Mouse (Mus musculus): ENCODE measurements around the gene Otos.

Otos gene

GRCm38 (mm10) chr1:92607711-92608110, 40.9 kb downstream of the Otos start:
- no peak for DNase-seq (ENCODE audit: low spot score in 2 of 2)

- DNase-seq (ENCODE audit: low spot score in 2 of 2), result no peak
These were observed 43.2 kb downstream of the Otos start, which contains the start of gene Olfr1410 for GRCm38 (mm10) chr1:92605482-92605881. Gene Olfr1410, plus strand, starts transcription at chr1:92605782.

GRCm38 (mm10) chr1:92596019-92596418, 52.6 kb downstream of the Otos start:
- no peak for DNase-seq (ENCODE audit: low spot score in 2 of 2)

Data from frontal cortex, postnatal 10 days (tissue).